Mouse (Mus musculus) liver, postnatal 0 days (tissue): ENCODE results near the gene Slco3a1. TPM values are rescaled to one million over a fixed set of nuclear protein-coding genes. Genes with fewer than 3 reads are reported as not detected.

Experiments
- ATAC-seq: fragments of 200-750 bp; cut with Nextera tagmentation; 2 replicates; pipeline ENCODE4 v1.8.0; 2017; ENCODE audit warnings: mild to moderate bottlenecking, moderate library complexity
- DNase-seq: peaks from one replicate; pipeline ENCODE4 v3.0.0-alpha.2; 2016
- H3K27ac ChIP-seq: fragments of 300-500 bp; sonication (generic); 2 replicates; pipeline ENCODE4 v1.5.1; 2014; ENCODE audit warnings: antibody characterized with exemption, moderate library complexity, mild to moderate bottlenecking, low read depth
- H3K27me3 ChIP-seq: fragments of 300-500 bp; sonication (generic); 2 replicates; pipeline ENCODE4 v1.6.1; 2014; ENCODE audit warnings: low read length, control low read depth, mixed read lengths; ENCODE audit not compliant: insufficient read depth
- H3K36me3 ChIP-seq: fragments of 300-500 bp; sonication (generic); replicated peaks from 2 replicates; pipeline ENCODE4 v1.6.1; 2014; ENCODE audit warnings: mild to moderate bottlenecking, control low read depth, low read length, moderate library complexity, mixed read lengths; ENCODE audit not compliant: insufficient read depth
- H3K4me1 ChIP-seq: fragments of 300-500 bp; sonication (generic); 2 replicates; pipeline ENCODE4 v1.6.1; 2014; ENCODE audit warnings: antibody characterized with exemption, mild to moderate bottlenecking, control low read depth; ENCODE audit not compliant: insufficient read depth
- H3K4me2 ChIP-seq: fragments of 300-500 bp; sonication (generic); 2 replicates; pipeline ENCODE4 v1.6.1; 2014; ENCODE audit warnings: low read depth, mild to moderate bottlenecking, low read length, moderate library complexity, mixed read lengths
- H3K4me3 ChIP-seq: fragments of 300-500 bp; sonication (generic); 2 replicates; pipeline ENCODE4 v1.5.1; 2014; ENCODE audit warnings: low read depth, low read length
- H3K9ac ChIP-seq: fragments of 300-500 bp; sonication (generic); replicated peaks from 2 replicates; pipeline ENCODE4 v1.6.1; 2014; ENCODE audit warnings: mild to moderate bottlenecking, moderate library complexity
- H3K9me3 ChIP-seq: fragments of 300-500 bp; sonication (generic); 2 replicates; pipeline ENCODE4 v1.6.1; 2016; ENCODE audit warnings: mild to moderate bottlenecking, control low read depth, low read length, mixed read lengths
- CTCF ChIP-seq: sonication (generic); IDR thresholded peaks from 2 replicates; pipeline ENCODE4 v1.5.1; 2016; ENCODE audit warnings: antibody characterized with exemption, low read depth
- EP300 ChIP-seq: IDR thresholded peaks from 2 replicates; pipeline ENCODE4 v1.6.1; 2016; ENCODE audit warnings: antibody characterized with exemption, low read depth, mild to moderate bottlenecking
- WGBS: fragments of 180-500 bp; shearing (Covaris S2); extraction: QIAGEN DNeasy Blood & Tissue Kit; methylation state at CpG from one replicate; pipeline ENCODE4 v1.1.7; 2014; ENCODE audit not compliant: insufficient replicate concordance; 5-methylcytosine and 5-hydroxymethylcytosine counted together
- polyA plus RNA-seq: library from polyadenylated mRNA; unstranded; fragments of >200 nt; fragmentation: Nextera tagmentation; extraction: Ambion mirVana; gene quantifications from 2 replicates; pipeline ENCODE4 v1.2.1, GENCODE M21; 2015

Gene Slco3a1
- polyA plus RNA-seq, 1 experiment from 2014 or later = 1.2 TPM

DNA sequence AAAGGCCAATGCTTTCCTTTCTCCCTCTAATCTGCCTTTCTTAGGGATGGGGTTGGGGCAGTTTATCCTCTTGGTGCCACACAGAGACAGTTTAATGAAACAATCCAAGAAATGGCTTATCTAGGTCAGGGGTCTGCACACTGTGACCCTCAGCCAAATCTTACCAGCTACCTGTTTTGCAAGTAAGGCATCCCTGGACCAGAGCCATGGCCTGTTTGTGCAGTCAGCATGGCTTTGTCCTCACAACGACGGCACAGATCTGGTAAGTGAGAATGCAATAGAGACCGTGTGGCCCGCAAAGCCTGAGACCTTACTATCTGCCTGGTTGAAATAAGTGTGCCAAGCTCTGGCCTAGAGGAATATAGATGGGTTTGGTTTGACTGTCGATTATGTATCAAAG lies 36.3 kb downstream of the Slco3a1 start:
- Histone ChIP-seq H3K4me1 (no peaks in the 10 kb centered on the region), H3K4me3 (no peak overlapping the region), H3K9me3 (no peaks in the 10 kb centered on the region), H3K4me2 (no peak overlapping the region), H3K27me3 (no peaks in the 10 kb centered on the region), H3K9ac (no peak overlapping the region), H3K27ac (no peak overlapping the region), H3K36me3 (no peaks in the 10 kb centered on the region)
- ATAC-seq (no peak), DNase-seq (no peak)
- TF ChIP-seq EP300 = no peak
- WGBS = 84% methylated on average over 5 of the region's 5 CpGs

DNA sequence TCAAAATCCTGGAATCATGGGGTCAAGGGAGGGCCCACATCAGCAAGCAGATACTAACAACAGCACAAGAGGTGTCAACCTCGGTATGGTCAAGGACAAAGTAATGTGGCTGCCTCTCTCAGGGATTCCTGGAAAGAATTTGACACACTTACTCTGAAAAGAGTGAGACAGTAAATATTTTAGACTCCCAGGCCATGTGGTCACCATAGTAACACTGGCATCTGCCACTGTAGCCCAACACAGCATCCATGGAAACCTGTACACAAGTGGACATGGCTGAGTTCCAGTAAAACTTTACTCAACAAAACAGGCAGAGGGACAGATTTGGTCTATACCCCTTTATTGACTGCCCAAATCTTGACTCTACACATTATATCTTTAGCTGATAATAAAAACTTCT lies 43.9 kb downstream of the Slco3a1 start:
- Histone ChIP-seq H3K4me1 (no peaks in the 10 kb centered on the region), H3K27ac (no peak overlapping the region), H3K4me3 (no peak overlapping the region), H3K9ac (no peak overlapping the region), H3K4me2 (no peak overlapping the region), H3K36me3 (no peaks in the 10 kb centered on the region), H3K27me3 (no peaks in the 10 kb centered on the region), H3K9me3 (no peaks in the 10 kb centered on the region)
- 73% methylated on average over 1 of the region's 1 CpGs for WGBS
- ATAC-seq (no peak), DNase-seq (no peak)
- no peak for TF ChIP-seq EP300
- TF ChIP-seq CTCF = no peak

DNA sequence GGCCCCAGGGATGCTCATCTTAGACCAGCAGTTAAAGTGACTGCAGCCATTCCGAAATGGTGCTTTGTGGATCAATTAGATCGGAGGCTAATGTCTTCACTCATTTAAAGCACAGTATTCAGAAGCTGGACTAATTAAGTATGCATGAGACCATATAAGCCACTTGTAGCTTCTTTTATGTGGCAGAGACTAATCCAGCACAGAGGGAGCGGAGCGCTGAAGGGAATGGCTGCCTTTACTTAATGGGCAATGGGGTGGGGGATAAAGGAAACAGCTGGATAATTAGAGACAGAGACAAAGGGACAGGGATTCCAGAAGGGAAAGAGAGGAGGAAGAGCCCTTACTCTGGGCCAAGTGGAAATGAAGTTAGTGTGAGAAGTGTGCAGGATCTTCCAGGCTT lies 46.4 kb downstream of the Slco3a1 start:
- no peaks in the 10 kb centered on the region for H3K36me3 ChIP-seq
- no peak for ATAC-seq
- H3K4me2 ChIP-seq = no peak overlapping the region
- H3K27me3 ChIP-seq = no peaks in the 10 kb centered on the region
- DNase-seq = no peak
- H3K9me3 ChIP-seq = no peaks in the 10 kb centered on the region
- no peak overlapping the region for H3K27ac ChIP-seq
- WGBS = 85% methylated on average over 4 of the region's 4 CpGs
- no peak overlapping the region for H3K9ac ChIP-seq
- no peaks in the 10 kb centered on the region for H3K4me1 ChIP-seq
- TF ChIP-seq EP300 (no peak), CTCF (no peak)
- H3K4me3 ChIP-seq = no peak overlapping the region

DNA sequence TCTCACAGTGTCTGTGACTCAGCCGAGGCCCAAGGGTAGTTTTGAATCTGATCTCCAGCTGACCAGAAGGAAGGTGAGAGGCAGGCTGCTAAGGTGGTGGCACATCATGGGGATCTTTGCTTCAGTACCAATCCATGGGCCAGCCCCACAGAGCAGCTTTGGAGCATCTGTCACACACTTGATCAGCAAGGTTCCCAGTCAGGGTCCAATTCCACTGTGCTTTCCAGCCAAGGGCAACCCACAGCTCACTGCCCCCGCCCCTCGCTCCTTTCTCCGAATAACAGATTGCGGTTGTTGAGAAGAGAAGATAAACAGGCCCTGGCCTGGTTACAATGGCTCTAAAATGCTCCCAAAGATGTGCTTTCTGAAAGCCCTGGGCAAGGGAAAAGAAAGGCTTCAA lies 47.7 kb downstream of the Slco3a1 start:
- WGBS = 81% methylated on average over 5 of the region's 5 CpGs
- H3K4me2 ChIP-seq = no peak overlapping the region
- DNase-seq = no peak
- no peaks in the 10 kb centered on the region for H3K4me1 ChIP-seq
- no peaks in the 10 kb centered on the region for H3K27me3 ChIP-seq
- H3K4me3 ChIP-seq = no peak overlapping the region
- ATAC-seq = no peak
- no peaks in the 10 kb centered on the region for H3K9me3 ChIP-seq
- no peak overlapping the region for H3K27ac ChIP-seq
- H3K36me3 ChIP-seq = no peaks in the 10 kb centered on the region
- no peak overlapping the region for H3K9ac ChIP-seq
- TF ChIP-seq CTCF = no peak

DNA sequence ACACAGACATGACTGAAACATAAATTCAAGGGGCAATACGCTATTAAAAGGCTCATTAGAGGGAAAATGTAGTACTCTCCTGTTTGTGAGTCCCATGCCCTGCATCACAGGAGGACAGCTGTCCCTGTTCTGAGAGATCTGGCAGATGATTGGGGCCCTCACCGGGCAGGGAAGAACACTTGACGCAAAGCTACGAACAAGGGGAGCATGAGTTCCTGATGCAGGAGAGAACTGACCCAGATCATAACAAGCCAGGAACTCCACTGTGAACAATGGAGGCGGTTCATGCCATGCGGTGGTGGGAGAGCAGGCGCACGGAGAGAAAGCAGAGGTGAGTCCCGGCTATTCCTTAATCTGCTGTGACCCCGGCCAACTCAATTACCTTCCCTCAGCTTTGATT lies 48.9 kb downstream of the Slco3a1 start:
- Histone ChIP-seq H3K9me3 (no peaks in the 10 kb centered on the region), H3K9ac (no peak overlapping the region), H3K27me3 (no peaks in the 10 kb centered on the region), H3K27ac (no peak overlapping the region), H3K4me1 (no peaks in the 10 kb centered on the region), H3K4me2 (no peak overlapping the region), H3K4me3 (no peak overlapping the region), H3K36me3 (no peaks in the 10 kb centered on the region)
- TF ChIP-seq CTCF (no peak), EP300 (no peak)
- no peak for ATAC-seq
- no peak for DNase-seq
- 73% methylated on average over 10 of the region's 10 CpGs for WGBS

DNA sequence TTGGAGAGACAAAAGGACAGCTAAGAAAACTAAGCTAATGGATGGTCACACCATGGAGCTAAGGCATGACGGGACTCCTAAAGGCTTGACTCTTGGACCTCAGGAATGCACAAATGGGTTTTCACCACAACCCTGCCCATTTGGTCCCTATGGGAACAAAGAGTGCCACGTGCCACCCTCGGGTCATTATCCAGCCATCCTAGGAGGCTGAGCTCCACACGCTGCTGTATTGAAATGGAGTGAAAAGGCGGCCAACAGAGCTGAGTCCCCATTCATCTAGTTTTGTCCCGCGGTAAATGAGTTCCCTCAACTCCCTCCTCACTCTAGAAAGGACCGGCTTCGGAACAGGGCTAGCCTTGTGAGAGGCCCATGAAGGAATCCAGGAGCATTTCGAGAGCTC lies 53.4 kb downstream of the Slco3a1 start:
- H3K4me3 ChIP-seq = no peak overlapping the region
- 0 out of 2 replicates have a peak, but pooled peaks cover 2% of the 10 kb centered on the region for H3K4me1 ChIP-seq
- no peaks in the 10 kb centered on the region for H3K27me3 ChIP-seq
- no peaks in the 10 kb centered on the region for H3K36me3 ChIP-seq
- no peak for ATAC-seq
- no peaks in the 10 kb centered on the region for H3K9me3 ChIP-seq
- WGBS = 80% methylated on average over 10 of the region's 10 CpGs
- no peak overlapping the region for H3K27ac ChIP-seq
- DNase-seq = no peak
- no peak overlapping the region for H3K9ac ChIP-seq
- no peak overlapping the region for H3K4me2 ChIP-seq
- no peak for TF ChIP-seq CTCF
- no peak for TF ChIP-seq EP300

DNA sequence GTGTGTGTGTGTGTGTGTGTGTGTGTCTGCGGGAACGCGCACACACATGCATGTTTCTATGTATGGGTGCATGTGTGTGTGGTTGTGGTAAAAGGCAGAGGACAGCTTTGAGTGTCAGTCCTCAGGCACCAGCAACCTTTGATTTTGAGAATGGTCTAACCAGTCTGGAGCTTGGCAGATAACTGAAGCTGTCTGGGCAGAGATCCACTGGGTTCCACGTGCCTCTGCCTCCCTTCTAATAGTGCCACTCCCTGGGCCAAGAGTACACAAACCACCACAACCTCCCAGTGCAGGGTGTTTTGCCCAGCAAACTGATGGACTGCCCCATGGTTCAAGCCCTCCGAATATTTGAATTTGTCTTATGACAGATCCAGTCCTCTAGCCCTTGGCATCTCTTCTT lies 55.1 kb downstream of the Slco3a1 start:
- Histone ChIP-seq H3K27ac (no peak overlapping the region), H3K36me3 (no peaks in the 10 kb centered on the region), H3K4me3 (no peak overlapping the region), H3K27me3 (no peaks in the 10 kb centered on the region), H3K4me1 (0 out of 2 replicates have a peak, but pooled peaks cover 2% of the 10 kb centered on the region), H3K9ac (no peak overlapping the region), H3K9me3 (no peaks in the 10 kb centered on the region), H3K4me2 (no peak overlapping the region)
- DNase-seq (no peak), ATAC-seq (no peak)
- WGBS = 81% methylated on average over 5 of the region's 5 CpGs
- TF ChIP-seq CTCF (no peak), EP300 (no peak)
